ENCODE assay signal across 8 mouse cellular contexts in genomic region chr2:39373068-39373779, GRCm38 (mm10).
A peak's percentile ranks its signal among the peaks of the same experiment; 100 is the strongest.
DNase-seq lines count a peak whose midpoint lies in the region; ATAC-seq and TF ChIP-seq lines count a peak whose summit lies in the region.

No protein-coding gene starts in this region.

- peak; percentile 96 for DNase-seq in brain, adult 2 months (ENCODE audit: low read depth, low spot score)
- peak; percentile 33 for DNase-seq in fat pad, adult 2 months (ENCODE audit: extremely low read depth, low read depth, low spot score)
- DNase-seq in liver, adult 2 months (ENCODE audit: extremely low read depth, low read depth, low spot score), result peak; percentile 84
- peak; percentile 92 to 93 for DNase-seq in natural killer cell, adult 2 months (ENCODE audit: low spot score in 2 of 2)

- no peaks in the 10 kb centered on the region for H3K79me2 ChIP-seq in C2C12 (ENCODE audit: control insufficient read depth, insufficient read depth)
- H3K79me2 ChIP-seq in liver, adult 2 months (ENCODE audit: control insufficient read depth, insufficient read depth, low read length), result no peaks in the 10 kb centered on the region

- TF ChIP-seq POLR2A in liver, adult 2 months (IDR thresholded peaks at IDR 0.05; ENCODE audit: extremely low read depth, insufficient read depth, low read length), result no peak

- no peak overlapping the region for H3K9ac ChIP-seq in heart, embryonic 12.5 days
- no peak overlapping the region for H3K9ac ChIP-seq in kidney, embryonic 16.5 days (replicated peaks; ENCODE audit: low read length)
- H3K9ac ChIP-seq in liver, adult 2 months (ENCODE audit: low read depth, low read length), result no peak overlapping the region
- no peak overlapping the region for H3K9ac ChIP-seq in stomach, embryonic 14.5 days (replicated peaks; ENCODE audit: low read depth, low read length)

- H3ac ChIP-seq in C2C12 (ENCODE audit: control insufficient read depth, insufficient read length, low read depth), result no peak overlapping the region

- TF ChIP-seq CTCF in C2C12 (IDR thresholded peaks at IDR 0.05; ENCODE audit: control insufficient read depth, insufficient read depth, insufficient read length), result peak; percentile 99
- TF ChIP-seq CTCF in liver, adult 2 months (IDR thresholded peaks at IDR 0.05; ENCODE audit: low read depth, low read length), result peak; percentile 99

- H3K4me1 ChIP-seq in heart, embryonic 12.5 days (replicated peaks), result no peaks in the 10 kb centered on the region
- H3K4me1 ChIP-seq in kidney, embryonic 16.5 days (ENCODE audit: insufficient read depth, low read length), result no peaks in the 10 kb centered on the region
- H3K4me1 ChIP-seq in liver, adult 2 months (ENCODE audit: control insufficient read depth, insufficient read depth, low read length), result no peaks in the 10 kb centered on the region
- no peaks in the 10 kb centered on the region for H3K4me1 ChIP-seq in stomach, embryonic 14.5 days (ENCODE audit: control insufficient read depth, insufficient read depth, low read length)

- ATAC-seq in heart, embryonic 12.5 days (ENCODE audit: insufficient number of reproducible peaks, low FRiP score), result peak; percentile 83
- ATAC-seq in kidney, embryonic 16.5 days (ENCODE audit: low FRiP score, low TSS enrichment), result peak; percentile 94
- ATAC-seq in stomach, embryonic 14.5 days (ENCODE audit: insufficient number of reproducible peaks, insufficient read depth, low FRiP score, low read depth), result peak; percentile 87

- H3K4me3 ChIP-seq in C2C12 (ENCODE audit: insufficient read depth, poor library complexity, severe bottlenecking), result no peak overlapping the region
- no peak overlapping the region for H3K4me3 ChIP-seq in heart, embryonic 12.5 days
- no peak overlapping the region for H3K4me3 ChIP-seq in kidney, embryonic 16.5 days (ENCODE audit: low read length)
- H3K4me3 ChIP-seq in liver, adult 2 months (ENCODE audit: insufficient read depth, low read depth, low read length), result no peak overlapping the region
- H3K4me3 ChIP-seq in stomach, embryonic 14.5 days (ENCODE audit: low read depth, low read length), result no peak overlapping the region

- no peaks in the 10 kb centered on the region for H3K9me3 ChIP-seq in heart, embryonic 12.5 days (replicated peaks)
- H3K9me3 ChIP-seq in kidney, embryonic 16.5 days (ENCODE audit: low read length), result no peaks in the 10 kb centered on the region
- H3K9me3 ChIP-seq in stomach, embryonic 14.5 days (ENCODE audit: control insufficient read depth, low read depth, low read length), result no peaks in the 10 kb centered on the region

- H3K27ac ChIP-seq in heart, embryonic 12.5 days (ENCODE audit: poor library complexity, severe bottlenecking), result no peak overlapping the region
- no peak overlapping the region for H3K27ac ChIP-seq in kidney, embryonic 16.5 days (ENCODE audit: low read length)
- H3K27ac ChIP-seq in liver, adult 2 months (replicated peaks; ENCODE audit: insufficient read depth, low read depth, low read length), result no peak overlapping the region
- no peak overlapping the region for H3K27ac ChIP-seq in stomach, embryonic 14.5 days (ENCODE audit: low read length)

- H3K27me3 ChIP-seq in C2C12 (ENCODE audit: control insufficient read depth, insufficient read depth, insufficient read length), result no peaks in the 10 kb centered on the region
- no peaks in the 10 kb centered on the region for H3K27me3 ChIP-seq in heart, embryonic 12.5 days (replicated peaks)
- no peaks in the 10 kb centered on the region for H3K27me3 ChIP-seq in kidney, embryonic 16.5 days (ENCODE audit: insufficient read depth, low read length)
- H3K27me3 ChIP-seq in liver, adult 2 months (ENCODE audit: control insufficient read depth, insufficient read depth, low read length), result no peaks in the 10 kb centered on the region
- no peaks in the 10 kb centered on the region for H3K27me3 ChIP-seq in stomach, embryonic 14.5 days (ENCODE audit: control insufficient read depth, insufficient read depth, low read length)

- no peak overlapping the region for H3K4me2 ChIP-seq in heart, embryonic 12.5 days
- no peak overlapping the region for H3K4me2 ChIP-seq in kidney, embryonic 16.5 days (replicated peaks; ENCODE audit: low read depth, low read length)
- H3K4me2 ChIP-seq in stomach, embryonic 14.5 days (replicated peaks; ENCODE audit: low read depth, low read length), result no peak overlapping the region

- no peaks in the 10 kb centered on the region for H3K79me3 ChIP-seq in C2C12 (ENCODE audit: low read depth)

- 14% methylated on average over 7 of the region's 7 CpGs for WGBS in heart, embryonic 12.5 days
- WGBS in kidney, embryonic 16.5 days, result 13% methylated on average over 7 of the region's 7 CpGs
- WGBS in liver, adult 2 months, result 16% methylated on average over 7 of the region's 7 CpGs
- WGBS in stomach, embryonic 14.5 days, result 12% methylated on average over 7 of the region's 7 CpGs

- H3K36me3 ChIP-seq in C2C12 (ENCODE audit: control insufficient read depth, insufficient read depth), result no peaks in the 10 kb centered on the region
- H3K36me3 ChIP-seq in heart, embryonic 12.5 days, result no peaks in the 10 kb centered on the region
- H3K36me3 ChIP-seq in kidney, embryonic 16.5 days (ENCODE audit: insufficient read depth, low read length), result no peaks in the 10 kb centered on the region
- H3K36me3 ChIP-seq in liver, adult 2 months (ENCODE audit: control insufficient read depth, insufficient read depth, low read length), result no peaks in the 10 kb centered on the region
- H3K36me3 ChIP-seq in stomach, embryonic 14.5 days (ENCODE audit: control insufficient read depth, insufficient read depth, low read length), result no peaks in the 10 kb centered on the region

TF ChIP-seq in C2C12, 6 proteins besides CTCF, POLR2A, EP300 and RAD21:
- TF ChIP-seq MAX (IDR thresholded peaks at IDR 0.05), result peak; percentile 56
- TF ChIP-seq CEBPB (IDR thresholded peaks at IDR 0.05; ENCODE audit: low read depth), result no peak
- TF ChIP-seq FOSL1 (IDR thresholded peaks at IDR 0.05; ENCODE audit: insufficient read depth, low read length, poor library complexity, severe bottlenecking), result no peak
- no peak for TF ChIP-seq MYOD1 (IDR thresholded peaks at IDR 0.05; ENCODE audit: control insufficient read depth, insufficient read length, low read depth)
- no peak for TF ChIP-seq MYOG (IDR thresholded peaks at IDR 0.05; ENCODE audit: control insufficient read depth, extremely low read depth, insufficient read length)
- TF ChIP-seq USF1 (IDR thresholded peaks at IDR 0.05; ENCODE audit: low read depth), result no peak

Comparison
In these comparisons a context has a peak if more than half of its experiments do, and no peak if none do; other contexts are left out.
1. DNase-seq: peak in every context shown above with its lines; median percentile 96 in brain, adult 2 months; 92 in natural killer cell, adult 2 months; 84 in liver, adult 2 months; 33 in fat pad, adult 2 months.